Mouse (Mus musculus) spleen, postnatal 14 days (tissue): ENCODE data around the gene Gnat2.
A peak's percentile ranks its signal among the peaks of the same experiment; 100 is the strongest.

Experiments
- DNase-seq, 2 experiments: peaks; one replicate each; pipeline ENCODE4 v3.0.0; 2021 to 2022; ENCODE audit warnings: low spot score in 2 of 2

The Gnat2 gene

GRCm38 (mm10) chr3:108085281-108085720, 7.3 kb upstream of the Gnat2 start:
- DNase-seq, result peak; percentile 69 to 71

- no peak for DNase-seq
Observed at GRCm38 (mm10) chr3:108085721-108086469, 6.7 kb upstream of the Gnat2 start.

GRCm38 (mm10) chr3:108086470-108086979, 6.1 kb upstream of the Gnat2 start, which contains the start of gene Ampd2:
Gene Ampd2, minus strand, starts transcription at chr3:108086651.
- DNase-seq, result peak; percentile 56 to 64

GRCm38 (mm10) chr3:108087329-108087728, 5.3 kb upstream of the Gnat2 start:
- DNase-seq, result no peak

- DNase-seq, result no peak
Observed at GRCm38 (mm10) chr3:108088842-108089380, 3.7 kb upstream of the Gnat2 start.

DNA sequence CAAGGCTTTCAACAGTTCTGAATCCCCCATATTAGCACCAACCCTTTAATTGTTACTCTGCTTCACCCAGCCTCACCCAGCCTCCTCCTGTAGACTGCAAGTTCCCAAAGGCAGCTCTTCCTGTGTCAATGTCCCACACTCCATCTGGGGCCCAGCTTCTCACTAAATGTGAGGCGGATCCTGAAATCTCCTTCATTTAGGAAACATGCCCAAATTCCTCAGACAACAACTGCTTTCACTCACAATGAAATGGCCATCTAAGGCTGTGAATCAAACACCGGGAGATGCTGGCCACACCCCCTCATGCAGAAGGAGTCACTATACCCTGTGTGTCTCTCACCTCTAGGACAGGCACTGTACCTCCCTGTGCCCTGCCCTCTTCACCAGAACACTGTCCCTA, 2.7 kb upstream of the Gnat2 start:
- no peak for DNase-seq

- no peak for DNase-seq
Observed at GRCm38 (mm10) chr3:108090561-108090960, 2.0 kb upstream of the Gnat2 start.

GRCm38 (mm10) chr3:108092030-108092429, 559 bp upstream of the Gnat2 start:
- no peak for DNase-seq

DNA sequence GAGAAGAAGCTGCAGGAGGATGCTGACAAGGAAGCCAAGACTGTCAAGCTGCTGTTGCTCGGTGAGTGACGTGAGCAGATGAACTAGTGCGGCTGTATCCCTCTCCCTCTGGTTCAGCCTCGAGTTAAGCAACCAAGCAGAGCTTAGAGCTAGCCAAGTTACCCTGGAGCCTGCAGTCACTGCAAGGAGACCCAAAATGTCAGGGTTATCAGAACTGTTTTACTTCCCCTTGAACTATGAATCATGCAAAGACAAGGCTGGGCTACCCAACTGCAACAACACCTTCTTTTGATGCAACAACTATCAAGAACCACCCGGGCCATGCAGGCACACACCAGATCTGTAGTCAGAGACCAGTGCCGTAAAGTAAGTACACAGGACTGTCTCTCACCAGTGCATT, 717 bp downstream of the Gnat2 start:
- DNase-seq, result no peak

GRCm38 (mm10) chr3:108094146-108094545, 1.6 kb downstream of the Gnat2 start:
- no peak for DNase-seq

- DNase-seq, result no peak
Observed at GRCm38 (mm10) chr3:108094976-108095760, 2.6 kb downstream of the Gnat2 start.

GRCm38 (mm10) chr3:108096226-108096625, 3.6 kb downstream of the Gnat2 start:
- DNase-seq, result no peak

- no peak for DNase-seq
Observed at GRCm38 (mm10) chr3:108096726-108097125, 4.1 kb downstream of the Gnat2 start.

DNA sequence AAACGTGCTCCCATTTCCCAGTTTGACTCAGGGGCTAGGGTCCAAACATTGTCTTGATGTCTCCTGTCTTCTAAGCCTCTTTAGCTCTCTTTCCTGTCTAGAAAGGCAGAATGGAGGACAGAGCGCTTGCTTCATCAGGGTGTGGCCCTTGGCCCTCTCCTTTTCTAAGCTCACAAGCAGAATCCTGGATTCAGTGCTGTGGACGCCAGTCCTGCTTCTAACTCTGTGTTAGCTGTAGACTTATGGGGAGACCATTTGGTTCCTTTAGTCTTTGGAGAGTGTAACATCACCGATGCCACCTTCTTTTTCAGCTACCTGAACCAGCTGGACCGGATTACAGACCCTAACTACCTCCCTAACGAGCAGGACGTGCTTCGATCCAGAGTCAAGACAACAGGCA, 5.1 kb downstream of the Gnat2 start:
- DNase-seq, result no peak

- no peak for DNase-seq
Observed at GRCm38 (mm10) chr3:108098316-108098715, 5.7 kb downstream of the Gnat2 start.

DNA sequence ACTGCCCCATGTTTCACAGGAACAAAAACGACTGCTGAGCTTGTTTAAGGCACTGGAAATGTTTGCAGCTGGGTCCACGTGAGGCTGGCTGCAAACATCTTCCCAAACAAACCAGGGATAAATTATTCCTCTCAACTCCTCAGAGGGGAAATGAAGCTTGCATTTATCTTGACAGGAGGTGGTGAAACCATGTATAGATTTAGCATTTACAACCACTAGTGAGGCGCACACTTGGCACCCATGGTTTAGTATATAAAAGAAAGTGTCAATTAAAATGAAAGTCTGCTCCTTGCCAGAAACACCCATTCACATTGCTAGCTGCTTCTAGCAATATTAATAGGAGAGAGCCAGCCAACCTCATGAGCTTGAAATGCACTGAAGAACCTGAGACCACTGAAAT, 9.0 kb downstream of the Gnat2 start:
- DNase-seq, result no peak

GRCm38 (mm10) chr3:108102075-108102474, 9.5 kb downstream of the Gnat2 start:
- DNase-seq, result no peak

GRCm38 (mm10) chr3:108105281-108105680, 12.7 kb downstream of the Gnat2 start:
- DNase-seq, result no peak

DNA sequence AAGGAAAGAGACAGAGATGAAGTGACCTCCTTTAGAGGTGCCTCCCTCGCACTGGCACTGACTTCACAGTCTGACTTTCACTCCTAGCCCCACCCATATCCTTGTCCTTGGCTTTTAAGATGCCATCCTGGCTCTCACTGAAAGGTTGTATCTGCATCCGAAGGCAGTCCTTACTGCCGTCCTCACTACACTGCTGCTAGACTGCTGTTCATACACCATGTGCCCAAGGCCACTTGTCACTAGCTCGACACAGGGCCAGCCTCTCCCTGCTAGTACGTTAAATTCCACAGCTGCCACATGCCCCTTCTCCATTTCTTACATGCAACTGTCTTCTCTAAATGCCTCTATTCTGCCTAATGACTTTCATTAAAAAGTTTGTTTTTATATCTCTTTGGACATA, 18.7 kb downstream of the Gnat2 start:
- no peak for DNase-seq

- DNase-seq, result no peak
Observed at GRCm38 (mm10) chr3:108112246-108112645, 19.7 kb downstream of the Gnat2 start.

DNA sequence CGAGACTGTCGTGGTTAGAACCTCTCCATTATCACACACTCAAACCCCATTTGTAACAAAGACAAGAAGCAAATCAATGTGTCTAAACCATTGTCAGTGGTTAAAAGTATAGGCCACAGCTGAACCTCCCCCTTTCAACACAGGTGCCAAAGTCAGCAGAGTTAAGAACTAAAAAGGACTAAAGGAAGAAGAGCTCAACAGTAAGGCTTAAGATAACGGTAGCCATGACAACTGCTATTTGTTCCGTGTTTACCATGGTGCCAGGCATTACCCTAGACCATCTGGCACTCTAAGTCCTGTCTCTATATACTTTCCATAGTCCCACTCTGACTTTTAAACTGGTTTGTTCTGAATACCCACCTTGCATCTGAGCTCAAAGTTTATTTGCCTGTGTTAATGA, 20.1 kb downstream of the Gnat2 start:
- no peak for DNase-seq

GRCm38 (mm10) chr3:108113591-108114289, 21.2 kb downstream of the Gnat2 start:
- no peak for DNase-seq
